Mouse (Mus musculus) liver, adult 2 months (tissue): Measurements from ENCODE around the gene Aox3.

ENCODE experiments used
- CTCF ChIP-seq: fragments of 200-500 bp; IDR thresholded peaks from 2 replicates; pipeline ENCODE4 v1.5.1; 2011; ENCODE audit warnings: low read depth, low read length, control low read depth
- POLR2A ChIP-seq: fragments of 200-500 bp; IDR thresholded peaks from 2 replicates; pipeline ENCODE4 v1.6.1; 2011; ENCODE audit warnings: low read length, control low read depth; ENCODE audit not compliant: insufficient read depth; ENCODE audit errors: extremely low read depth

DNA sequence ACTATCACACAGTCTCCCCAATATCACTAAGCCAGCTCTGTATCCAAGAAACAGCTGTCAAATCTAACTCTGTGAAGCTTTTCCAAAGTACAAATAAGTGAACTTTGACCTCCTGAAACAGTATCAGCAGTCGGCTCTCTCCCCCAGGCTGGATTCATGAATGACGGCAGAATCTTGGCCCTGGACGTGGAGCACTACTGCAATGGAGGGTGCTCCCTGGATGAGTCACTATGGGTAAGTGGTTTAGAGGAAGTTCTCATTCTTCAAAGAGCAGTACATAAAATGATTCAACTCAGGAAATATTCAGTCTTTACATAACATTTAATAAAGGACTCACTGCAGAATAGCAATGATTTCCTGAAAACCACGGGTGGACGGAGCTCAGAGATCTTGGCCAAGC is 31.6 kb upstream of the Aox3 start:
- TF ChIP-seq CTCF (no peak), POLR2A (no peak)
